In the genomic region with DNA sequence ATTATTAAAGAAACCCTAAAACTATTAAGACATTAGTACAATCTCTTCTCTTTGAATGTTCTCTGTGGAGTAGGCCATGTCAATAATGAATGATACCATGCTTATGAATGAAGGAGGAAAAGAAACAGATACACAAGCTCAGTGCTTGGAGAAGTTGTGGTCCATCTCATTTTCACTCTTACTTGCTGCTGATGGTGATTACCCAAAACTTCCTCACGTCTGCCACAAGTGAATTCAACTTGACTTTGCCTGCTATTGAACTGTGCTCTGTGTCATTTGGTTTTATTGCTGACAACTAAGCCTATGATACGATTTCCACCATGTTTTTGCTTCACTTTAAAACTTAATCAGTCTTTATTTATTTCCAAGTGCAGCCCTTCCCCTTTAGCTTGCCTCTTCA, we compare ENCODE assay signal across 29 mouse cellular contexts. TPM values are rescaled to one million over a fixed set of nuclear protein-coding genes. Genes with fewer than 3 reads are reported as not detected.
A peak's percentile ranks its signal among the peaks of the same experiment; 100 is the strongest.
DNase-seq lines count a peak whose midpoint lies in the region; ATAC-seq lines count a peak whose summit lies in the region.
"Had no signal": no experiment of that assay in that cellular context is flagged by ENCODE, and none has a peak within 500 bp of the region (broad histone marks: within the 10 kb centered on the region; RNA-seq: fewer than 3 reads in every experiment).

No protein-coding gene starts in this region.

- H3K27me3 ChIP-seq in heart, embryonic 12.5 days (replicated peaks) = no peaks in the 10 kb centered on the region
- H3K27me3 ChIP-seq: embryonic facial prominence, embryonic 13.5 days; forebrain, embryonic 13.5 days; heart, embryonic 15.5 days; hindbrain, embryonic 13.5 days; intestine, embryonic 15.5 days had no signal

- peak; percentile 55 for ATAC-seq in granulocyte monocyte progenitor cell, adult 5-6 weeks (replicated peaks; ENCODE audit: poor library complexity, severe bottlenecking)
- peak; percentile 42 for ATAC-seq in megakaryocyte progenitor cell, adult 5-6 weeks (replicated peaks; ENCODE audit: poor library complexity)
- no peak for ATAC-seq in heart, embryonic 12.5 days (ENCODE audit: insufficient number of reproducible peaks, low FRiP score)
- no peak for ATAC-seq in CD4-positive, CD25-positive, alpha-beta regulatory T cell, adult 4 months
- ATAC-seq: activated CD4-positive, CD25-positive, alpha-beta regulatory T cell, adult 4 months; forebrain, embryonic 13.5 days; forebrain, embryonic 16.5 days; hindbrain, embryonic 16.5 days; intestine, embryonic 15.5 days had no signal

- peak; percentile 72 for DNase-seq in A20 (ENCODE audit: low read depth, low spot score)
- DNase-seq in left cerebral cortex, postnatal 4 days = no peak
- DNase-seq: adrenal gland, adult 8-10 months; adrenal gland, postnatal 25 days; B cell, adult 2 months; cerebellum, adult 11-12 months; cerebellum, adult 8-10 months; cerebellum, postnatal 14 days; embryo, embryonic 11 days; gastrocnemius, postnatal 10 days; gastrocnemius, postnatal 36 days; heart, postnatal 10 days; heart, postnatal 36 days had no signal

- H3K9me3 ChIP-seq in heart, embryonic 12.5 days (replicated peaks) = no peaks in the 10 kb centered on the region
- H3K9me3 ChIP-seq: embryonic facial prominence, embryonic 10.5 days; embryonic facial prominence, embryonic 13.5 days; forebrain, embryonic 13.5 days; heart, embryonic 15.5 days; hindbrain, embryonic 10.5 days; hindbrain, embryonic 13.5 days; intestine, embryonic 15.5 days had no signal

- H3K4me1 ChIP-seq in heart, embryonic 12.5 days (replicated peaks) = peaks cover 7% of the 10 kb centered on the region; the same call in 1 of the 2 replicates
- H3K4me1 ChIP-seq: embryonic facial prominence, embryonic 10.5 days; embryonic facial prominence, embryonic 13.5 days; forebrain, embryonic 13.5 days; hindbrain, embryonic 10.5 days; hindbrain, embryonic 13.5 days; intestine, embryonic 15.5 days had no signal

- 78% methylated on average over 2 of the region's 2 CpGs for WGBS in heart, embryonic 12.5 days

- intact Hi-C loops in left cerebral cortex, postnatal 4 days (cut with DNase I) = no loop called here

- H3K27ac ChIP-seq in heart, embryonic 12.5 days (ENCODE audit: poor library complexity, severe bottlenecking) = no peak overlapping the region
- H3K27ac ChIP-seq: embryonic facial prominence, embryonic 10.5 days; embryonic facial prominence, embryonic 13.5 days; forebrain, embryonic 13.5 days; heart, embryonic 15.5 days; hindbrain, embryonic 10.5 days; hindbrain, embryonic 13.5 days; intestine, embryonic 15.5 days had no signal

- no peak overlapping the region for H3K4me2 ChIP-seq in heart, embryonic 12.5 days
- H3K4me2 ChIP-seq: embryonic facial prominence, embryonic 13.5 days; forebrain, embryonic 13.5 days; heart, embryonic 11.5 days; heart, embryonic 15.5 days; hindbrain, embryonic 13.5 days; intestine, embryonic 15.5 days had no signal

- no peaks in the 10 kb centered on the region for H3K36me3 ChIP-seq in heart, embryonic 12.5 days
- H3K36me3 ChIP-seq: embryonic facial prominence, embryonic 10.5 days; embryonic facial prominence, embryonic 13.5 days; heart, embryonic 15.5 days; hindbrain, embryonic 10.5 days; hindbrain, embryonic 13.5 days; intestine, embryonic 15.5 days had no signal

- H3K9ac ChIP-seq in heart, embryonic 12.5 days = no peak overlapping the region
- H3K9ac ChIP-seq: embryonic facial prominence, embryonic 13.5 days; forebrain, embryonic 13.5 days; heart, embryonic 15.5 days; hindbrain, embryonic 13.5 days; intestine, embryonic 15.5 days had no signal

- no peak overlapping the region for H3K4me3 ChIP-seq in heart, embryonic 12.5 days
- H3K4me3 ChIP-seq: embryonic facial prominence, embryonic 10.5 days; embryonic facial prominence, embryonic 13.5 days; erythroblast, embryonic 14.5 days; forebrain, embryonic 13.5 days; heart, embryonic 15.5 days; hindbrain, embryonic 10.5 days; hindbrain, embryonic 13.5 days; intestine, embryonic 15.5 days had no signal

RNA-seq across cellular contexts. Expression of a gene that starts 22.3 kb away (rescaled TPM):
- 10.9 and 28.9 TPM in 2 replicates for total RNA-seq in granulocyte monocyte progenitor cell, adult 5-6 weeks (2014; fragmentation: Nextera tagmentation)
- total RNA-seq in granulocyte monocyte progenitor cell, adult 5-6 weeks (2017) = 45.0 and 45.8 TPM in 2 replicates
- 26.3 and 28.2 TPM in 2 replicates for total RNA-seq in megakaryocyte progenitor cell, adult 5-6 weeks (2015)
- total RNA-seq in megakaryocyte progenitor cell, adult 5-6 weeks (2017) = 34.3 and 34.4 TPM in 2 replicates
- 100 to 1,000 TPM; 147 to 150 TPM for total RNA-seq in left cerebral cortex, postnatal 4 days (2021)
- polyA plus RNA-seq in heart, embryonic 12.5 days (2016; fragmentation: Nextera tagmentation; extraction: Ambion mirVana) = 13.8 and 15.3 TPM in 2 replicates
- polyA plus RNA-seq in CD4-positive, CD25-positive, alpha-beta regulatory T cell, adult 4 months (2017; shearing (Covaris generic)) = 1 to 10 TPM; 3.6 to 8.8 TPM

Comparison
In these comparisons a context has a peak if more than half of its experiments do, and no peak if none do; other contexts are left out.
1. ATAC-seq: peak in granulocyte monocyte progenitor cell, adult 5-6 weeks (single experiment) and megakaryocyte progenitor cell, adult 5-6 weeks (single experiment); none in heart, embryonic 12.5 days (single experiment) and CD4-positive, CD25-positive, alpha-beta regulatory T cell, adult 4 months (single experiment).